Mouse (Mus musculus) ovary, postnatal 36 days (tissue): Measurements from ENCODE around the gene Fbn1.

ENCODE experiments used
- DNase-seq: peaks from one replicate; pipeline ENCODE4 v3.0.0; 2022; ENCODE audit warnings: low spot score, mixed read lengths

Gene Fbn1

DNA sequence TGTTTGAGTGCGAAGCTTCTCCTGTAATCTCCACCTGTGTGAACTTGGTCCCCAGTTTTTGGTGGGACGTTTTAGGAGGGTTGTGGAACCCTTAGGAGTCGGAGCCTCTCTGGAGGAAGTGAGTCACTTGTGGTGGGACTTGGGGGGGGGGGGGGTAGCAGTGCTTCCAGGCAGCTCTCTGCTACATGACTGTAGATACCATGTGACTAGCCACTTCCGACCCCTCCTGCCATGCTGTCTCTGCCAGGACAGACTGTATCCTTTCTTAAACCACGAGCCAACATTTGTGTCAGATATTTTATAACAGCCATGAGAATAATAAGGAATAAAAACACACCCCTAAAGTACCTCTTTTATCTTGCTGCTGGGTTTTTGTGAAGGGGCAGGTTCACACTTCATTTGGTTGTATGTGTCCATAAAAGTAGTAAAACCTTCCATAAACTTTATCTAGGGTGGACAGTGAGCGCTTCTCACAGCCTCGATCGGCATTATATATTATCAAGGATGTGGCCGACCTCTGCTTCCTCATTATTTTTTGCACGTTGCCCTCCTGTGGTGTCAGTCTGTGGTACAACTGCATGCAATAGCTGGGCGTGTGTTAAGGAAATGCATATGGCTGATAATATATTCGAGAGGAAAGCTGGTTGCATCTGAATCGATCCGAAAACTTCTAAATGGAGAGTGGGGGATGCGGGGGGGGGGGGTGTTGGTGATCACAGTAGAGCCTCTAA, 51.6 kb downstream of the Fbn1 start:
- DNase-seq: no peak

DNA sequence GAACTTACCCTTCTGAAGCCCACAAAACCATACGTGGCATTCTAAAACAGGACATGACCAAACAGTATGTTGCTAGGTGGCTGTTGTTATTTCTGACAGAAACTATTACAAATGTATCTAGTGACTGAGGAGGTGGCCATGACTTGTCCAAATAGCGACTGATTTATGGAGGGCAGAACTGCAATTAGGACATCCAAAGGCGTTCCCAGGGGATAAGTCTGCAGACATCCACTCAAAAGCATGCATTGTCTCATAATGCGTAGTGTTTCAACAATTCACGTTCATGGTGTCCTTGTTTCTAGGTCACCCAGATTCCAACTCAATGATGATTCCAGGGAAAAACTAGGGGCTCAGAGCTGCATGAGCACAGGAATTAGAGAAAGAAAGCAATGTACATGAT, 53.0 kb downstream of the Fbn1 start:
- no peak for DNase-seq

DNA sequence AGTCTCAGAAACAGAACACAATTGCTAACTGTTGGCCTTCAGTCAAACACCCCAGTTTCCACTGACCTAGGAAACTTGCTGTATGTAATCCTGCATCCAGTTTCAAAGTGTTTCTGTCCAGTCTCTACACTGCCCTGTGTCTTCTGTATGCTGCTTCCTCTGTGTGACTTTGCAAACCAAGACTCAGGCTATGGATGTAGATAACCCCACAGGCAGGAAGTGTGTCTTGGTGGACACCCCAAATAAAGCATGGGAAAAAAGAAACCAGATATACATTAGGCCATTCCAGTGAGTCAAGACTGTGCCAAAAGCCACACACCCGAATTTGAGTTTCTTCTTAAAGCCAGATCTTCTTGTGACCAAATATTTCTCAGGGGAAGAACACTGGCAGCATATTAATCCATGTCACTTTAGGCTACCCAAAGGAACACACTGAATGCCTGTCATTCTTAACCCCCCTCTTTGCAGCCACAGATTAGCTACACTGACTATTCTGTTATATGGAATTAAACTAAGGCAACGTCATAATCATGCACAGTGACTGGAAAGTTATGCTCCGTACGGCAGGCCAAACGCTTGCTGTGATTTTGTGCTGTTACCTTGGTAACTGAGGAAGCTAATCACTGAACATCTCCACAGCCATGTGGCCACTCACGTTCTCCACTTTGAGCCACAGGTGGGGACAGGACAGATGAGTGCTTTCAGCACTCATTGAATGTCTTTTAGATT, 55.3 kb downstream of the Fbn1 start:
- DNase-seq: no peak

DNA sequence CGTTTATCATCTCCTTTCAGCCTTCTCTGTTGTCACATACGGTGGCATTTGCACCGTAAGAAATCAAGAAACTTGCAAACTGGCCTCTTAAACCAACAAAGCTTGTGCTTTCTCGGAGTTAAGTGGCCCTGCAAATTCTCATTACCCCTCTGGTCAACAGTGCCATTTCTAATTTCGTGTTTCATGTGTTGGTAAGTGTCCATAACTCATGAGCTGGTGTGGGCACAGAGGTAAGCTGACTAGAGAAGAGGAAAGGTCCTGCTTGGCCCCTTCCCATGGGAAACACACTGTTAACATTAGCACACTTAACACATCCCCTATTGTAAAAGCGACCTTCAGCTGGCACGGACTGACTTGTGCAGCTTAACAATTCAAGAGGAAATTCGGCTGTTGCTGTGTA, 58.4 kb downstream of the Fbn1 start:
- no peak for DNase-seq

DNA sequence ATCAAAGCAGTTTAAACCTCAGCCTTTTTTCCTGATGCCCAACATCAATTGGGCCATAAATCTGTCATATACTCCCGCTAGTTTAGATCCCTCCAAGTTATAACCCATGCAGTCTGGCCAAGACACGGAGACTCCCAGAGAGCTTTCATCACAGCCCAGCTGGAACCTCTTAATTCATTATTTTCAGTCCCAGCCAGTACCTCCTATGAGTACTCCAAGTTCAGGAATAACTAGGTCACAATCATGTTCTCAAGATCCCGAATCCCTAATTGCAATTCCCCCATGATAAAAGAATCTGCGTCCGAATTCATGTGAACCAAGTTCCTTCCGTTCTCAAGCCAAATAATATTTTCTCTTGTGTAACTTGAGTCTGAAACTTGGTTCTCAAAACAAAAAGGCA, 58.9 kb downstream of the Fbn1 start:
- no peak for DNase-seq

DNA sequence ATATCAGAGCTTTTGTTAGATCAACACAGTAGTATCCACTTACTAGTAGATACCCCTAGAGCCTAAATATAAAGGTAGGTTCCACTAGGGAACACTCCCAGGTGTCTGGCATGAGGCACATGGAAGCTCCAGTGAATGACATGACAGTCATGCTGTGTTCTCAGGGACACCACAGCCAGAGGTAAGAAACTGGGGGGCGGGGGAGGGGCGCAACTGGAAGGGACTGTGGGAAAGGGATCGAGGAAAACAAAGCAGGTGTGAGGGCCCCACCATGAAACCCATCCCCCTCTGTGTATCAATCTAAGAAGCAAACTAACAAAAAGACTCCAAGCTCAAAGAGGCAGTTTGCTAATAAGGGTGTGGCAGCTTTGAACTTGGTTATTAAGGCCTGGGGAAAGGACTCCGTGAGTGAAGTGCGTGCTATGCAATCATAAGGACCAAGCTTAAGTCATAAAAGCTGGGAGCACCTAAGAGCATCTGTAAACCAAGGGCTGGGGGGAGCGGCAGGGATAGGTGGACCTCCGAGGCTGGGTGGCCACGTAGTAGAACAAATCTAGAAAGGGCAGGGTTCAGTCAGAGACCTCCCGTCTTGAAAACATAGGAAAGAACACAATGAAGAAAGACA, 60.4 kb downstream of the Fbn1 start:
- no peak for DNase-seq

DNA sequence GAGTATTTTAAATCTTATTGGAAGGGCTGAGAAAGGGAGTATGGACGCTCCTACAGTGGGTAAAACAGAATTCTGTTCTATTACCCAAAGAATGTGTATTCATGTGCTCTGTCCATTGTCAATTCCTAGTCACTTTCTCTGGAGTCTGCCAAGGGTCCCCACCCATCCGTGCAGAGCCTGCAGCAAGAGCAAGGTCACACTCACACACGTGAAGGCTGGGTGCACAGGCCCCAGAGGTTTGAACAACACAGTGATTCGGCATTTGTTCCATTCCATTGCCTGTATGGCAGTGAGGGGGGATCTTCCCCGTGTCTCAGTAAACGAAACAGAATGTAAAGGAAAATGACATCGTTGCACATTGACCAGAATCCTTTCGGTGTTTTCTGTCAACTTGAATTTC, 69.4 kb downstream of the Fbn1 start:
- no peak for DNase-seq

DNA sequence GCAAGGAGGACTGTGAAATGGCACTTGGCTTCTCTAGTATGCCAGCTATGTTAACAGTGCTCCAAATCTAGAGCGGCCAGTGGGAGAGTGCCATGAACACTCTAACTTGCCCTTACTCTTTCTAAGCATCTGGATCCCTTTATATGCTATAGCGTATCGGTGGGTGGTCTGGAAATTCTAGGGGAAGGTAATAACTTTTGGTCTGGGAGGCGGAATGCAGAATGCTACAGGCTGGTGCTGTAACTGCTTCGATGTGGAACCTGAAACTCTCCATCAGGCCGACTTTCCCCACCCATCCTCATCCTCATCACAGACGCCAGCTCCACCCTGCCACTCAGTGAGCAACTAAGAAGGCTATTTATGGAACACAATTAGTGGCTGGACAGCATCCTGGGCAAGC, 71.6 kb downstream of the Fbn1 start:
- DNase-seq: no peak

DNA sequence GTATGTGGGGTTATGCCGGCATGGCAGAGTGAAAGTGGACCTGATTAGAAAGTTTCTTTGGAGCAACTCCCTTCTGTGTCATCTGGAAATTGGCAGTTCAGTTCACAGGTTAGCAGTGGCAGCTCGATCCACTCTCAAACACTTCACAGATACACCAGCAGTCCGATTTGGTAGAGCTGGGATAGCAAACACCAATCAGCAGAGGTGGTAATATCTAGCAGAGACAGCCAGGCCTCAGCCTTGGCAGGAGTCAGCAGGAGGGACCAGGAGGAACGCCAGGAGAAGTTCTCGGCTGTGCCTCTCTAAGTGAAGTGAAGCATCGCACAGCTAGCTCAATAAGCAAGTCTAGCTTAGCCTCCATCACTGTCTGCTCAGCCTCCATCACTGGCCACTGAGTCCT, 74.3 kb downstream of the Fbn1 start:
- DNase-seq: no peak

DNA sequence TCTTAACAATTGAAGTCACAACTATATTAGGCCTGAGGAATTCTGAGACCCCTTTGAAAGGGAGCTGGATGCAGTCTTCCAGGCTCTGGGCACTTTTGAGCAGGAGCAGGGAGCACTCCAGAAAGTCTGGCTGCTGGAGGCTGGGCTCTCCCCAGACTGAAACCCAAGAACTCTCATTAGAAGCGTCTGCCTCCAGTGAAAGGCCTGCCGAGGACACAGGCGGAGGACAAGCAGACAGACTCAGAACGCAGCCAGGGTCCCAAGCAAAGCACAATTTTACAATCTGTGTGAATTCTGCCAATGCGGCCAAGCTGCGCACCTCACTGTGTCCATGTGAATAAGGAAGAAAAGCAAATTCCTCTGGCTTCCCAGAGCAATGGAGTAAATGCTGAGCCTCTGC, 76.3 kb downstream of the Fbn1 start:
- no peak for DNase-seq

DNA sequence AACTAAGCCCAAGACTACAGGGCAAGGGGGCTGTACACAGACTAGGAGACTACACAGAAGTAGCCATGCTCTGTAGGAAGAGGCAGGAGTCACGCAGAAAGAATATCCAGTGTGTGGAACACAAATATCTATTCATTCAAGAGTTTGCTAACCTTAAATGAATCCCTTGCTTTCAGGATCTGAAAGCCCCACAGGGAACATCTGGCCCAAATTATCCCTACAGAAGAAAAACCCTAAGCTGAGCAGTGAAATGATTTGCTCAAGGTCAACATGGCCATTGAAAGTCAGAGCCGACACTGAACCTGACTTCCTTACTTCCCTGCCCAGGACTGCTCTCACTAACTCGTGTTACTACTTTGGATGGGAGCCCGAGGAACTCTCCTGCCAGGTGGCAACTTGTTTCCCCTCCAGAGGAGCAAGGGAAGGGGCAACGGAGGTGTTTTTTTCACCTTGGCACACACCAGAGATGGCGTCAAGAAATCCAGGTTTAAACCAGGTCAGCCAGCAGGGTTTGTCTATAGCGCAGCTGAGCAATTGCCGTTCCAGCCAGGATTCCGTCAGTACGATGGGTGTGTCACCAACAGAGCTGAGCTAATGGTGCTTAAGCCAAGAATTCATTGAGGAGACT, 78.9 kb downstream of the Fbn1 start:
- DNase-seq: no peak

DNA sequence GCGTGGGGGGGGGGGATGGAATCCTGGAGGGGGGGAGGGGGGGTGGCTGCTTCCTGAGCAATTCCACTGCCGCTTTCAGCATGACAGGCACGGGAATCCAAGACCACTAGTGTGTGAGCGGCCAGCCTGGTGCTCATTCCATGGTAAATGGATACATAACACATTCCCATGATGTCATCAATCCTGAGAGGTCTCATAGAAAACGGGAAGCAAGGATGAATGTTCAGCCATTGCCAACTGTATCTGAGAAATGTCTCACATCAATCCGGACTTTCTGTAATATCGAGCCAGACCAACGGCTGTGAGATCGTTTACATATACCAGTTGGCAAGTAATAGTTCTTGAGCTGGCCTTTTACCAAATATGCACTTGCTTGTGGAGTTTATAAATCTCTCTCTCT, 87.2 kb downstream of the Fbn1 start:
- no peak for DNase-seq

DNA sequence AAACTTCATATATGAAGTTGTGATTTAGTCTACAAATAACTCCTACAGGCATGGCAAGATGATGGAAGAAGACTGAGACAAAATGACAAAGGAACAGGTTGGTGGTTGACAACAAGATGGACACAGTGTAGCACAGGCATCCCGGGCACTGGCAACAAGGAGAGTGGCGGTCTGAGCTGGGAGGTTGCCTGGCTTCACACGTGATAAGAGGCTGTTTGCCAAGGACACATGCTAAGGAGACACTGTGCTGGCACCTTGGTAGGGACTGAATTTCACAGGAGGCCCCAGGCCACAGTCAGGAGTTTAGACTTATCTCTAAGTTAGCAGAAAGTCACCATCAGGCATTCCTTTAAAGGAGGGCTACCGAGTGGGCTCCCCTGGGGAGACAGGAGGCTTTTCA, 88.1 kb downstream of the Fbn1 start:
- DNase-seq: no peak

DNA sequence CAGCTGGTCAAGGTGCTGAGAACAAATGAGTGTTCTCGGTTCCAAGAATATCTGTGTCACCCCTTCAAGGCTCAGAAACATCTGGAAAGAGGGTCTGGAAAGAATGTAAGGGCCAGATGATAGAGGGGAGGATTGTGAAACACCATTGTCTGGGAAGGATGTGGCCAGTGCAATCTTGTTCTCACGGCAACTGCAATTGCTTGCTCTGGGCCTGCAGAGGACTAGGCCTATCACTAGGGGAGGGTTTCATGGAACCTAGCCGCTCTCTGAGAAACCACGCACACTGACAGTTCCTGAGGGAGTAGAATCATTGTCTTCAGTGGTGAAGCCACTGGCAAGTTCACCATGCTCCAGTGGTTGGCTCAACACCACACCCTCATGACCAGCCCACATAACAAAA, 89.2 kb downstream of the Fbn1 start:
- DNase-seq: no peak

DNA sequence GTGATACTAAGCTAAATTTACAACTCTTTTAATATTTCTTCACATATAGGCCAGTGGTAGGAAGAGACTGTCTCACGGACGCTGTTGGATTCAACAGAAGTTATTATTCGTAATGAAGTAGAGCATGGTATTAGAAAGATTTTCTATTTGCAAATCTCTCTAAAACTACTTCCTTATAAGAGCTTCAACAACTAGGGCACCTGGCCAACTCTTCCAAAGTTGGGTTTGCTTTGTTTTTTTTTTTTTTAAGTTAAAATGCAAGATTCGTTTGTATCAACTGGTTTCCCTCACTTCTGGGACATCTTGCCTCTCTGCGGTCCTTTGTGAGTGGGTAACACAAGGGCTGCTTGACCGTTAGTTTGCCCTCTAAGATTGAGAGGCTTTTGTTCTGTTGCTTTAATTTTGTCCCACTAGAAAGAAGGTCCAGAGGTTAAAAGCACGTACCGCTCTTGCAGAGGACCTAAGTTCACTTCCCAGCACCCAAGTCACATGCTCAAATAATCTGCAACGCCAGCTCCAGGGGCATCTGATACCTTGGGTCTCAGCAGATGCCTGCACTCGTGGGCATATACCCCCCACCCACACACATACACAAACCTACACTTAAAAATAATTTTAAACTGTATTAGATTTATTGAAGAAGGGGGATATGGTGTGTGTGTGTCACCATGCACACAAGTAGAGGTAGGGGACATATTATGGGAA, 91.1 kb downstream of the Fbn1 start:
- DNase-seq: no peak

DNA sequence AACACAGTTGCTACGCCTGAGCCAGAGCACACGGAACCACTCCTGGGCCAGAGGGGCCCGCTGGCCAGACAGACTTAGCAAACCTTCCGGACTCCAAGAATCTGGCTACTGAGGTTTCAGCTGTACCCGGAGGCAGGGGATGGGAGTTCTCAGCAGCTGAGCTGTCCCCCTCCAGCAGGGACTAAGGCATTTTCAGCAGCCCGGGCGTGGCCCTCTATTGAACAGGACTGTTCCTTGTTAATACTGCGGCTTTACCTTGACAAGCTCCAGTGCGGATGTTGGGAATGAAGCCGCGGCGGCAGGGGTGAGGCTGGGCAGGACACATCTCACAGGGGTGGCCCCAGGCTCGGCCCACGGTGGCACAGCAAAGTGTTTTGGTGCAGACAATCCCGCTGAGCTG, 95.4 kb downstream of the Fbn1 start:
- DNase-seq: no peak

DNA sequence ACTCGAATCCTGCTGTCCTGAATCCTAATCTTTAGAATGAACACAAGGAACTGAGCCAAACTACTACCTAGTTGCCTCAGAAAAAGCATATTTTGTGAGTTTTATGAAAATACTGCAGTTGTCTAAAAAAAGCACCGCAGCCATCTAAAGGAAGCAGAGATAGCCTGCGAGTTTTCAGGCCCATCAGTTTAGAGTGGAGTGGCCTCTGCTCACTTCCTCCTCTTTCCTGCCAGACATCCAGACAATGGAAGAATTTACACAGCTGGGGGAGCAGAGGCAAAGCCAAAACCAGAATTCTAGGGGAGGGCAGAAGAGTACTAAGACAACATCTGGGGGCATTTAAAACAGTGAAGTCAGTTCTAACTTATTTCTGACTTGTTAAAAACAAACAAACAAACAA, 96.0 kb downstream of the Fbn1 start:
- no peak for DNase-seq

DNA sequence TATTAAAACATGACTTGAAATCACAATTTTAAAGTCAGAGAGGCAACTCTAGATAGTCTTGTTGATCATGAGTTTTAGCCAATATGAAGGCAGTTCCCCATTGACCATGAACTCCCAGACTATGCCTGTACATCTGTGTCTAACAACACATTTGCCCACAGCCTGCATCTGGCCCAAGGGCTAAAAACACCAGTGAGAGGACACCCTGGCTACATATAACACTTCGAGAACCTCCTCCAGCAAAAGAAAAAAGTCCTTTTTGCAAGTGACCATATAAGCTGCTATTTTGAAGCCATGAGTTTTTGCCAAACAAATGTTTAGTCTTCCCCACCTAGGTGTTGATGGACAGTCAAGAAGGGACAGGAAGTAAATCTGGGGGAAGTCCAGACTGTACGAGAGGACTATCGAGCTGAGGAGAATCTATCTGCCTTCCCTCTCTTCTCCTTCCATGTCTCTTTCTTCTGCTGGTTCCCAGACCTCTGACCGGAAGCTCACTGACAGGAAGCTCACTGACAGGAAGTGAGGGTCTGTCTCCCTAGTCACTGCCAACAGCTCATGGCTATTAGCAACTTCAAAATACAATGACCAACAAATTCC, 103.2 kb downstream of the Fbn1 start:
- DNase-seq: no peak

DNA sequence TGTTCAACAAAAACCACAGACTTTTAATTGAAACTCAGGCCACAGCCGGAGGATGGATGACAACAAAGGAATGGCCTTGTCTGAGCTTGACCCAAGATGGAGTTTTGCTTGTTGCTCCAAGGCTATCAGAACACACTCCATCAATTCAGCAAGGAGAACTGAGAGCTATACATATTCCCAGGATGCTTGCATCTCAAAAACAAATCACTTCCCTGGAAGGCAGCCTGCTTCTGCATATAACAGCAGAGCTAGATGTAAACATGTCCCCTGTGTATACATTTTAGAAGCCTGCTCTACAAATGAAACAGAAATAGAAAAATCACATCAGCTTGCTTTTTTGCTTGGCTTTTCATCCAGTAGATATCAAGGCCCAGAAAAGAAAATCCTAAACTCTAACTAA, 105.5 kb downstream of the Fbn1 start:
- no peak for DNase-seq

DNA sequence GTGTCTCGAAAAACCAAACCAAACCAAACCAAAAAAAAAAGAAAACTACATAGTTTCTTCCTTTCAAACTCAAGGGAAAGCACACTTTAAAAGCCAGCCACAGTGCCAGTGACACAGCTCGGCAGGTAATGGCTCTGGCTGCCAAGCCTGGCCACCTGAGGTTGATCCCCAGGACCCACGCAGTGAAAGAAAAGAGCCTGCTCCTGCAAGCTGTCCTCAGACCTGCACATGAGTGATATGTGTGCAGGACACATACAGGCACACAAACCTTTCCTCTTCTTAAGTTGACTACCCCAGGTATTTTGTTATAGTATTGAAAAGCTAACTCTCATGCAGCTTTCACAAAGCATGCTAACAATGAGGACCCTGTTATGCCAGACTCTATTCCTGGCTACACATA, 107.7 kb downstream of the Fbn1 start:
- DNase-seq: no peak

DNA sequence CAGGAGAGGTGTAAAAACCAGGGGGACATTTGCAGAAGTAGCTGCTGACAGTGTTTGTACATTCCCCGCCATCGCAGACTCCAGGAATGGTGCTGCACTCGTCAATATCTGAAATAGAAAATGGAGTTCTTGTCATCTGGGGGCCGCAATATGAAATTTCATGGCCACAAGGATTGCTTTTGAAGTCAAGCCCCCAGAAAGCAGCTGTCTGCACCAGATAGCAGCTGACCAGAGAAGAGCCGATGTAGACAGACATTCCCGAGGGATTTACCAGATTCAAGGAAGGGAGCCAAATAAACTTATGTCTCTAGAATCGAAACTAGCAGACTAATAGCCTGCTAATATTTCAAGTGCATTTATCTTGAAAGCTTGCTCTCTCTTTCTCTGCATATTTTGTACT, 110.0 kb downstream of the Fbn1 start:
- no peak for DNase-seq
